Mouse (Mus musculus) gastrocnemius, postnatal 25 days (tissue): Measurements from ENCODE around the gene P3h3. TPM values are rescaled to one million over a fixed set of nuclear protein-coding genes. Genes with fewer than 3 reads are reported as not detected.
"Not testable (repeated sequence)": the region's sequence is repeated elsewhere in the genome, so short reads cannot be mapped to it uniquely, and the experiment has no call there.

Source experiments
- DNase-seq: peaks from one replicate; pipeline ENCODE4 v3.0.0; 2022
- total RNA-seq, 2 experiments: library from RNA; stranded (reverse); gene quantifications; 1 replicate in 1 of 2; 2 replicates in 1 of 2; pipeline ENCODE4 v1.2.3; 2021

The P3h3 gene
- total RNA-seq, 2 experiments from 2014 or later, result 8.2 to 9.3 TPM

GRCm38 (mm10) chr6:124809052-124809774, 48.3 kb downstream of the P3h3 start:
- DNase-seq, result peak; percentile 81

- peak; percentile 75 for DNase-seq
These were observed 49.1 kb downstream of the P3h3 start, which contains the start of gene Spsb2 for GRCm38 (mm10) chr6:124808358-124809012. TSS of gene Spsb2 (plus strand) at chr6:124808661.

DNA sequence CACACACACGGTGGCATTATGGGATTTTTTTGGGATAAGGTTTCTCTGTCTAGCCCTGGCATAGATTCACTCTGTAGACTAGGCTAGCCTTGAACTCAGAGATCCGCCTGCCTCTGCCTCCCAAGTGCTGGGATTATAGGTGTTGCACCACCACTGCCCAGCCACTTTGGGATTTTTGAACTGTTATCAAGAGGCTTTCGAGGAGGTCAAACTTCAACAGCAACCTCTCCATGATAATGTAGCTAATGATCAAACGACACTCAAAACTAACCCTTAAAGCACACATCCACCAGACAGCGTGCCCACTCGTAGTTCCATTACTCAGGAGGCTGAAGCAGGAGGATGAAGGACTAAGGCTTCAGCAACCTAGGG, 49.6 kb downstream of the P3h3 start:
- no peak for DNase-seq

DNA sequence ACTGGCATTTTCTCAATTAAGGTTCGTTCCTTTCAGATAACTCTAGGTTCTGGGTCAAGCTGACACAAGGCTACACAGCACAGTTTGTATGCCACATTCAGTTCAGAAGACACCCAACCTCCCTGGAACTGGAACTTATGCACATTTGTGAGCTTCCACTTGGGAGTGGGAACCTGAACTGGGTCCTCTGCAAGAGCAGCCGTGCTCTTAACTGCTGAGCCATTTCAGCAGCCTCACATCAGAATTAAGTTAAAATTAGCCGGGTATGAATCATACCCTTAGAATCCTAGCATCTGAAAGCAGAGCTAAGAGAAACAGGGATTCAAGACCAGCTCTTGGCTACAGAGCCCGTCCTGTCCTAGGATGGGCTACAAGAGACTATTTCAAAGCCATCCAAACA, 50.2 kb downstream of the P3h3 start:
- DNase-seq, result no peak

DNA sequence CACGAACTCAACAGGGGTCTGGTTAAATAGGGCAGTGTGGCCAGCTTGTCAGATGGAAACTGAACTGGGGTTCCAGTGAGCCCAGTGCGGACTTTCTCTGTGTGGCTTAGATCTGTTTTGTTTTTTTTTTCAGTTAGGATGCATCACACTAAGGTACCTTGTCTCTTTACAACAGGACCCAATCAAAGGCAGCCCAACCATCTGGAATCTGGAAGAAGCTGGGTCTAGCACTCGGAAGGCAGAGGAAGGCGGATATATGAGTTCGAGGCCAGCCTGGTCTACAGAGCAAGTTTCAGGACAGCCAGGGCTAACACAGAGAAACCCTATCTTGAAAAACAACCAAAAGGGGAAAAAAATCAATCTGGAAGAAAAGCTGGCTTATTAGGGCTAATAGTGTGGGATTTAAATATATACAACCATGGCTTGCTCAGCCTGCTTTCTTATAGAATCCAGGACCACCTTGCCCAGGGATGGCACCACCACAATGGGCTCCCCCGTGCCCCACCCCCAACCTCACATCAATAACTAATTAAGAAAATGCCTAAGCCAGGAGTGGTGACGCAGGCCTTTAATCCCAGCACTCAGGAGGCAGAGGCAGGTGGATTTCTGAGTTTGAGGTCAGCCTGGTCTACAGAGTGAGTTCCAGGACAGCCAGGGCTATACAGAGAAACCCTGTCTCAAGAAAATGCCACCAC, 51.0 kb downstream of the P3h3 start:
- no peak for DNase-seq

DNA sequence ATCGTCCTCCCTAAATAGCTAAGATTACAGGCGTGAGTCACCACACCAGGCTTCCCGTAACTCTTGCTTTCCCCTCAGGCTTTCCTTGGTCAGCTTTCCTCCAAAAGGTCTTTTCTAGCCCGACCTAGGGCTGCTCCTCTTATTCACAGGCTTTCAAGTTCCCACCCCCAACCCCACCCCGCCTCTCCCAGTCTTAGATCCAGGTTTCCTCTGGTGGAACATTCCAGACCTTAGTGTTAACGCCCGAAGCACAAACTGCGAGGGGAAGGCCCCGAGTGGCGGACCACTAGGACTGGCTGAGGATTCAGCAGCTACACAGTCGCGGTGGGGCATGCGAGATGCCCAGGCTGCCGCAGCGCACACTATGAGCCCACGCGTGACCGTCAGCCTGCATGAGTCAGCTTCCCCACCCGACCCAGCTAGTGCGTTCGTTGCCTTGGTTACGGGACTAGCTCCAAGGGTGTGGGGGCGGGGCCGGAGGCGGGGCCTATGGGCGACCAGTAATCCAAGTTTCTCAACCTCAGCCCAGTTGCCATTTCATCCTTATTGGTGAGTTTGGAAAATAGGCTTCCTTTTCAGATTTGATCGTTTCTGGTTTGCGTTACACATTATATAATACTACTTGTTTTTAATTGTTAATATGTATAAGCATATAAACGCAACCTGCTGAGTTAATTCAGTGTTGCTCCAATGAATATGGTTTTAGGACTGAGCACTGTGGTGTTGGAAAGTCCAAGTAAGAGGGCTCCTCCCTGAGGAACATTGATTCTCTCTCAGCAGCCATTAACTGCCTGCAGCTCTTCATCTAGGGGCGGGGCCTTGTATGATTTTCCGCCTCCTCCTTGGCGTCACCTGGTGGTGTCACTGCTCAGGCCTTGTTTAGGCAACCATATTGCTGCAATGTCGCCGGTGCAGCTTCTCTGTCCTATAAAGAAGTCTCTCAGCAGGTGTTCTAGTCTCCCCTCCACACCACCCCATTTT, 51.9 kb downstream of the P3h3 start:
- DNase-seq, result peak; percentile 94

GRCm38 (mm10) chr6:124804341-124804740, 53.2 kb downstream of the P3h3 start:
- no peak for DNase-seq

DNA sequence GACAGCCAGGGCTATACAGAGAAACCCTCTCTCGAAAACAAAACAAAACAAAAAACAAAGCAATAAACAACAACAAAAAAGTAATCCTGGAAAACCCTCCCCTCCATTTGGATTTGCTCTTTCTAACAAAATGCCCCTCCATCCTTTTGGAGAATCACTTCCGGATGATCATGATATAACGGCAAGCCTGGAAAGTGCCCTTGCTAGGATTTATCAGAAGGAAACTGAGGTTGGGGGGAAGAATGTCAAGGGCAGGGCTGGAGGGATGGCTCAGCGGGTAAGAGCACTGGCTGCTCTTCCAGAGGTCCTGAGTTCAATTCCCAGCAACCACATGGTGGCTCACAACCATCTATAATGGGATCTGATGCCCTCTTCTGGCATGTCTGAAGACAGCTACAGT, 53.9 kb downstream of the P3h3 start:
- not testable (repeated sequence) for DNase-seq

GRCm38 (mm10) chr6:124803061-124803460, 54.5 kb downstream of the P3h3 start:
- DNase-seq, result no peak

DNA sequence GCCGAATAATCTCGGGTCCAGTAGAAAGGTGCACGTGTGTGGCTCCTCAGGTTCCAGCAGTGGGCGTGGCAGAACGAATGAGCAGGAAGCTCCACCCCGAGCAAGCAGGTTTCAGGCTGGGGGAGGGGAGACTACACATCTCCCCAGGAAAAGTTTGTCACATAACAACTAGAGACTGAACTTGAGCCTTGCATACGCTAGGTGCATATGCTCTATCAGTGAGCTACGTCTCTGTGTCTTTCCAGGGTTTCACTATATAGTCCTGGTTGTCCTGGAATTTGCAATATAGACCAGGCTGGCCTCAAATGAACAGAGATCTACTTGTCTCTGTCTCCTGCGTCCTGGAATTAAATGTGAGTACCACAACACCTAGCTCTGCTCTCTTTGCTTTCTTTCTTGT, 55.2 kb downstream of the P3h3 start:
- DNase-seq, result not testable (repeated sequence)

DNA sequence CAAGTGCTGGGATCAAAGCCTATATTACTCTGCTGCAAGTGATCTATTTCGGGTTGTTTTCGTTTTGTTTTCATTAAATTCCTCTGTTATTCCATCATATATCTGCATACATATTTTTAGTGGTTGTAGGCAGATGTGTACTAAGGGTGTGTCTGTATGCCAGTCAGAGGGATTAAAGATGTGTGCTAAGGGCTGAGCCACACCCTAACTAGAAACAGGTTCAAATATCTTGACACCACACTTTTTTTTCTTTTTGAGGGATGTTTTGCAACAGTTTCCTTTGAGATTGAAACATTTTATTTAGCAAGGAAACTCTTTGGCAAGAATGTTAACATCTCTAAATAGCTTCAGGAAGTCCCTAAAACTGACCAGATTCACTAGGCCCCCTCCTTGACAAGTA, 61.4 kb downstream of the P3h3 start:
- DNase-seq, result no peak

GRCm38 (mm10) chr6:124795781-124796180, 61.8 kb downstream of the P3h3 start:
- no peak for DNase-seq

GRCm38 (mm10) chr6:124791911-124792310, 65.6 kb downstream of the P3h3 start:
- DNase-seq, result no peak

Other genes starting within 250 kb of the P3h3 start
- under 1 TPM; 0.20 to 0.51 TPM for gene C1s2, start 221.7 kb downstream of the P3h3 start, total RNA-seq
- 10 to 100 TPM; 14.8 to 18.0 TPM for gene Lpcat3, start 194.7 kb downstream of the P3h3 start, total RNA-seq
- gene Emg1, start 145.6 kb downstream of the P3h3 start, total RNA-seq, result 10 to 100 TPM; 53.8 to 58.9 TPM
- 100 to 1,000 TPM; 157 TPM for gene Phb2, start 145.4 kb downstream of the P3h3 start, total RNA-seq
- gene Ptpn6, start 119.0 kb downstream of the P3h3 start, total RNA-seq, result 1 to 10 TPM; 1.5 to 2.2 TPM
- gene Grcc10, start 116.4 kb downstream of the P3h3 start, total RNA-seq, result 100 to 1,000 TPM; 163 to 167 TPM
- 1 to 10 TPM in 1 of 2 experiments, not detected in 1; 2.2 TPM for gene Gm45234, start 101.7 kb downstream of the P3h3 start, total RNA-seq
- gene Atn1, start 101.2 kb downstream of the P3h3 start, total RNA-seq, result 10 to 100 TPM; 31.8 to 32.4 TPM
- gene Eno2, start 88.1 kb downstream of the P3h3 start, total RNA-seq, result 1 to 10 TPM; 2.1 to 3.0 TPM
- under 1 TPM in 1 of 2 experiments, not detected in 1; 0.18 TPM for gene Lrrc23, start 78.0 kb downstream of the P3h3 start, total RNA-seq
- 1 to 10 TPM; 2.7 to 3.2 TPM for gene Spsb2, start 49.1 kb downstream of the P3h3 start, total RNA-seq
- 1,000 to 10,000 TPM; 2,445 to 2,599 TPM for gene Tpi1, start 43.5 kb downstream of the P3h3 start, total RNA-seq
- 10 to 100 TPM; 42.1 to 44.0 TPM for gene Usp5, start 28.3 kb downstream of the P3h3 start, total RNA-seq
- gene Cdca3, start 28.2 kb downstream of the P3h3 start, total RNA-seq, result 1 to 10 TPM; 1.2 TPM
- gene Gnb3, start 17.5 kb downstream of the P3h3 start, total RNA-seq, result 1 to 10 TPM; 1.6 to 1.7 TPM
- under 1 TPM; 0.23 to 0.32 TPM for gene Gpr162, start 6.2 kb upstream of the P3h3 start, total RNA-seq
- gene Cd4, start 30.5 kb upstream of the P3h3 start, total RNA-seq, result 1 to 10 TPM in 1 of 2 experiments, not detected in 1; 1.2 TPM
- under 1 TPM in 1 of 2 experiments, not detected in 1; 0.51 TPM for gene Lag3, start 54.0 kb upstream of the P3h3 start, total RNA-seq
- gene Ptms, start 62.4 kb upstream of the P3h3 start, total RNA-seq, result 100 to 1,000 TPM; 126 to 152 TPM
- gene Mlf2, start 73.6 kb upstream of the P3h3 start, total RNA-seq, result 100 to 1,000 TPM; 207 to 210 TPM
- 10 to 100 TPM; 96.2 to 99.0 TPM for gene Cops7a, start 107.8 kb upstream of the P3h3 start, total RNA-seq
- not detected for gene Pianp, start 138.9 kb upstream of the P3h3 start, total RNA-seq
- 10 to 100 TPM; 18.5 to 19.3 TPM for gene Zfp384, start 151.4 kb upstream of the P3h3 start, total RNA-seq
- 10 to 100 TPM; 24.2 to 29.1 TPM for gene Ing4, start 182.0 kb upstream of the P3h3 start, total RNA-seq
- gene Acrbp, start 191.9 kb upstream of the P3h3 start, total RNA-seq, result 1 to 10 TPM; 1.1 to 1.9 TPM
- not detected for gene Lpar5, start 210.2 kb upstream of the P3h3 start, total RNA-seq
- gene Chd4, start 238.2 kb upstream of the P3h3 start, total RNA-seq, result 10 to 100 TPM; 67.8 to 72.6 TPM